Mouse (Mus musculus): ENCODE data around the gene Alg14.

Gene Alg14

GRCm38 (mm10) chr3:121291560-121292258 is at the start of gene Alg14:
Alg14 (plus strand) TSS chr3:121291773.
- peak; percentile 98 for DNase-seq (ENCODE audit: low spot score)

GRCm38 (mm10) chr3:121242111-121242936 is 49.2 kb upstream of the Alg14 start:
- DNase-seq (ENCODE audit: low spot score) = no peak

- DNase-seq (ENCODE audit: low spot score) = no peak
These were observed 48.6 kb upstream of the Alg14 start for GRCm38 (mm10) chr3:121242941-121243340.

- no peak for DNase-seq (ENCODE audit: low spot score)
These were observed 41.5 kb upstream of the Alg14 start for GRCm38 (mm10) chr3:121250048-121250447.

GRCm38 (mm10) chr3:121250576-121251433 is 40.8 kb upstream of the Alg14 start:
- DNase-seq (ENCODE audit: low spot score) = no peak

GRCm38 (mm10) chr3:121255501-121255900 is 36.1 kb upstream of the Alg14 start:
- no peak for DNase-seq (ENCODE audit: low spot score)

- DNase-seq (ENCODE audit: low spot score) = no peak
These were observed 35.4 kb upstream of the Alg14 start for GRCm38 (mm10) chr3:121256131-121256530.

GRCm38 (mm10) chr3:121257418-121257817 is 34.2 kb upstream of the Alg14 start:
- peak; percentile 32 for DNase-seq (ENCODE audit: low spot score)

GRCm38 (mm10) chr3:121258521-121259478 is 32.8 kb upstream of the Alg14 start:
- no peak for DNase-seq (ENCODE audit: low spot score)

- DNase-seq (ENCODE audit: low spot score) = no peak
These were observed 31.5 kb upstream of the Alg14 start for GRCm38 (mm10) chr3:121260041-121260440.

- no peak for DNase-seq (ENCODE audit: low spot score)
These were observed 30.7 kb upstream of the Alg14 start for GRCm38 (mm10) chr3:121260831-121261230.

GRCm38 (mm10) chr3:121261251-121261650 is 30.3 kb upstream of the Alg14 start:
- DNase-seq (ENCODE audit: low spot score) = no peak

- DNase-seq (ENCODE audit: low spot score) = no peak
These were observed 29.5 kb upstream of the Alg14 start for GRCm38 (mm10) chr3:121261939-121262520.

GRCm38 (mm10) chr3:121262521-121263204 is 28.9 kb upstream of the Alg14 start:
- DNase-seq (ENCODE audit: low spot score) = peak; percentile 33

- peak; percentile 35 for DNase-seq (ENCODE audit: low spot score)
These were observed 28.4 kb upstream of the Alg14 start for GRCm38 (mm10) chr3:121263205-121263548.

GRCm38 (mm10) chr3:121264242-121264641 is 27.3 kb upstream of the Alg14 start:
- no peak for DNase-seq (ENCODE audit: low spot score)

- no peak for DNase-seq (ENCODE audit: low spot score)
These were observed 24.3 kb upstream of the Alg14 start for GRCm38 (mm10) chr3:121267283-121267682.

- no peak for DNase-seq (ENCODE audit: low spot score)
These were observed 19.0 kb upstream of the Alg14 start for GRCm38 (mm10) chr3:121272577-121272976.

- DNase-seq (ENCODE audit: low spot score) = no peak
These were observed 17.6 kb upstream of the Alg14 start for GRCm38 (mm10) chr3:121274010-121274409.

GRCm38 (mm10) chr3:121277009-121277408 is 14.6 kb upstream of the Alg14 start:
- DNase-seq (ENCODE audit: low spot score) = no peak

All from layer of hippocampus, adult 11-12 months (tissue).